Mouse (Mus musculus) erythroblast, embryonic 14.5 days (primary cell): ENCODE results near the gene Rab37.

Experiments used
- GATA1 ChIP-seq: IDR thresholded peaks from 2 replicates; pipeline ENCODE4 v1.6.1; 2012; ENCODE audit warnings: low read length, inconsistent platforms, mixed read lengths
- TAL1 ChIP-seq: IDR thresholded peaks from 3 replicates; pipeline ENCODE4 v1.6.1; 2012; ENCODE audit warnings: low read length, inconsistent platforms, mixed read lengths

GRCm38 (mm10) chr11:115128483-115128882 lies 37.3 kb downstream of the Rab37 start:
- TF ChIP-seq GATA1 = no peak
- TF ChIP-seq TAL1 = no peak
